Mouse (Mus musculus) embryonic facial prominence, embryonic 13.5 days (tissue): ENCODE measurements at regions not wholly inside any gene's neighbourhood (a gene's known extent, or its start where the extent isn't known, plus 50 kb on each side); places are given as distances from the start of the nearest gene placed in this dataset.

ENCODE experiments used
- ATAC-seq: fragments of 200-750 bp; cut with Nextera tagmentation; 2 replicates; pipeline ENCODE4 v1.8.0; 2017; ENCODE audit warnings: low read depth; ENCODE audit not compliant: insufficient number of reproducible peaks, insufficient read depth, low FRiP score, low TSS enrichment
- H3K27ac ChIP-seq: fragments of 300-500 bp; sonication (generic); 2 replicates; pipeline ENCODE4 v1.5.1; 2015; ENCODE audit warnings: moderate library complexity, mild to moderate bottlenecking, inconsistent platforms
- H3K27me3 ChIP-seq: fragments of 300-500 bp; sonication (generic); 2 replicates; pipeline ENCODE4 v1.6.1; 2015; ENCODE audit warnings: mild to moderate bottlenecking, inconsistent platforms
- H3K36me3 ChIP-seq: fragments of 300-500 bp; sonication (generic); 2 replicates; pipeline ENCODE4 v1.6.1; 2015; ENCODE audit warnings: mild to moderate bottlenecking, inconsistent platforms
- H3K4me1 ChIP-seq: fragments of 300-500 bp; sonication (generic); 2 replicates; pipeline ENCODE4 v1.6.1; 2015; ENCODE audit warnings: inconsistent platforms
- H3K4me2 ChIP-seq: fragments of 300-500 bp; sonication (generic); 2 replicates; pipeline ENCODE4 v1.6.1; 2015; ENCODE audit warnings: moderate library complexity, mild to moderate bottlenecking, inconsistent platforms
- H3K4me3 ChIP-seq: fragments of 300-500 bp; sonication (generic); 2 replicates; pipeline ENCODE4 v1.5.1; 2015; ENCODE audit warnings: mild to moderate bottlenecking, inconsistent platforms
- H3K9ac ChIP-seq: fragments of 300-500 bp; sonication (generic); 2 replicates; pipeline ENCODE4 v1.6.1; 2015; ENCODE audit warnings: mild to moderate bottlenecking, inconsistent platforms
- H3K9me3 ChIP-seq: fragments of 300-500 bp; sonication (generic); 2 replicates; pipeline ENCODE4 v1.6.1; 2016; ENCODE audit warnings: inconsistent platforms
- WGBS: fragments of 180-500 bp; shearing (Covaris S2); methylation state at CpG from one replicate; pipeline ENCODE4 v1.1.7; 2015; ENCODE audit warnings: mixed read lengths; 5-methylcytosine and 5-hydroxymethylcytosine counted together

GRCm38 (mm10) chr6:116974841-116975240 lies 193.5 kb upstream of the Cxcl12 start:
- no peak for ATAC-seq
- Histone ChIP-seq H3K4me2 (no peak overlapping the region), H3K9ac (no peak overlapping the region), H3K4me1 (peaks cover 1% of the 10 kb centered on the region), H3K4me3 (no peak overlapping the region), H3K9me3 (no peaks in the 10 kb centered on the region), H3K36me3 (no peaks in the 10 kb centered on the region), H3K27me3 (no peaks in the 10 kb centered on the region), H3K27ac (no peak overlapping the region)
- WGBS = 79% methylated on average over 3 of the region's 3 CpGs

- 2% methylated on average over 10 of the region's 10 CpGs for WGBS
- peak overlapping the region; percentile 78 for H3K27ac ChIP-seq
- no peaks in the 10 kb centered on the region for H3K36me3 ChIP-seq
- H3K27me3 ChIP-seq = no peaks in the 10 kb centered on the region
- peak overlapping the region; percentile 47 for H3K4me2 ChIP-seq
- peaks cover 13% of the 10 kb centered on the region for H3K4me1 ChIP-seq
- peak; percentile 69; the same call in 1 of the 2 replicates for ATAC-seq
- no peak overlapping the region for H3K9ac ChIP-seq
- H3K9me3 ChIP-seq = no peaks in the 10 kb centered on the region
- no peak overlapping the region for H3K4me3 ChIP-seq
Measured at GRCm38 (mm10) chr6:116980349-116980995, 187.9 kb upstream of the Cxcl12 start.

DNA sequence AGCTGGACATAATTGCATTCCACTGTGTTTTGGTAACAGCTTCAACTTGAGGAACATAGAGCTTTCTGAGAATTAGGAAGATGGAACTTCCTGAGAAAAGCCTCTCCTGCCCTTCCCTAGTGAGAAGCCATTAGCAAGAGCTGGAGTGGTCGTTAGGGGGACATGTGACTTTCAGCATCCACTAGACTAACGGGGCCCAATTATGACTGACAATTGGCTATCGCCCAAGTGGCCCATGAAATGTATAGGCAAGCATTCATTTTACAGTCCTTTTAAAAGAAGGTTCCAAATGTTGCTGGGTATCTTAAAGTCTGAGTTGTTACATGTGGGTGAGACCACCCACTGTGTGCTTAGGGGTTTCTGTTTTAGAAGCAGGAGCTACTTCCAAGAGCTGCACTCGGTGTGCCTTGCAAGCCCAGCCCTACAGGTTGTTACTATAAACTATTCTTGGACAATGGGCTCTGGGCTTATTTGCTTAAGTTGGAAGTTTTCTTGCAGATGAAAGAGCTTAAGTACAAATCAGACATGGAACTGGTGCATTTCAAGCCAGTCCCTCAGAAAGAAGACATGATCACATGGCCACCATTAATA lies 183.1 kb upstream of the Cxcl12 start:
- no peaks in the 10 kb centered on the region for H3K27me3 ChIP-seq
- no peaks in the 10 kb centered on the region for H3K36me3 ChIP-seq
- 66% methylated on average over 4 of the region's 4 CpGs for WGBS
- no peak overlapping the region for H3K4me2 ChIP-seq
- no peak overlapping the region for H3K27ac ChIP-seq
- H3K9ac ChIP-seq = no peak overlapping the region
- H3K4me3 ChIP-seq = no peak overlapping the region
- H3K9me3 ChIP-seq = no peaks in the 10 kb centered on the region
- no peak for ATAC-seq
- peaks cover 15% of the 10 kb centered on the region for H3K4me1 ChIP-seq

DNA sequence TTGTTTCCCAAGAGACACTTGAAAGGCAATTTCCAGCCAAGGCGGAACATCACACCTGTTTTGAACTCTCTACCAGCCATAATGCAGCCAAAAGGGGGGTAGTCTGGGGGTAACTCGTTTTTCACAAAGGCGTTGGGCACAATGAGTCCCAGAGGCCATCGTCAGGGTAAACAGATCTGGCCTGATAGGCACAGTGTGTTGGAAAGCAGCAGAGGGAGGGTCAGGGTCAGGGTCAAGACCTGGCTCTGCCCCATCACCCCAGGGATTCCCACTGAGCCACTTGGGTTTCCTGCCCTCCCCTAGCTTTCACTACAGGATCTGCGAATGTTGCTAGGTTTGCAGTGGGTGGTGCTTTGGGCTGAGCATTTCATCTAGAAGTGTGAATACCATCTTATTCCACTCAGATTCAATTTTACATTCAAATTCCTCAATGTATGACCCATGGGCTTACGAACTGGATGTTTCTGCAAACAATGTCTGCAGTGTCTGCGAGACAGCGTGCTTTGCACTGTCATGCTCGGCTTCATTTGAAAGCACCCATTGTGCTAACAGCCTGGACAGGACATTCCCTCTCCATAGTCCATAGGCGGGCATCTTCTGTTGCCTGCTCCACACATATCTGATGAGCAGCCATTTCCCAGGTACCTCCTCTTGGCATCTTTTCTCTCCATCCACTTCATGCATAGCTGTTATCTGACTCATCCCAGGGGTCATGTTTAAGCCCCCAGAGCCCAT lies 181.9 kb upstream of the Cxcl12 start:
- WGBS = 34% methylated on average over 10 of the region's 10 CpGs
- ATAC-seq = no peak
- H3K27me3 ChIP-seq = no peaks in the 10 kb centered on the region

DNA sequence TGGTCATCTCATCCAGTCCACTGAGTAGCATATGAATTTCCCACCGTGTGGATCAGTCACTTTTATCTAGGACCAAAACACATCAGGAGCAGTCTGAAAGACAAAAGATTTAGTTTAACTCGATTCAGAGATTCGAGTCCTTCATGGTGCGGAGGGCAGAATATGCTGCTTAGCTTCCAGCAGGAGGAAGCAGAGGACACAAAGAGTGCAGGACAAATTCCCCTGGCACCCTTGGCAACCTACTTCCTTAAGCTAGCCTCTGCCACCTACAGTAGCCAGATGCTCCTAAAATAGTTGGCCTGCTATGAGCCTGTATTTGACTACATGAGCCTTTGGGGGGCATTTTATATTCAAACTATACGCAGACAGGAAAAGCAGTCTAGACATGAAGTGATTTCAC lies 181.1 kb upstream of the Cxcl12 start:
- Histone ChIP-seq H3K27ac (no peak overlapping the region), H3K4me1 (peaks cover 8% of the 10 kb centered on the region; the same call in 1 of the 2 replicates), H3K9ac (no peak overlapping the region), H3K9me3 (no peaks in the 10 kb centered on the region), H3K27me3 (no peaks in the 10 kb centered on the region), H3K4me2 (no peak overlapping the region), H3K36me3 (no peaks in the 10 kb centered on the region), H3K4me3 (no peak overlapping the region)
- ATAC-seq = no peak
- WGBS = 67% methylated on average over 5 of the region's 5 CpGs

More for the DNA sequence above, 181.9 kb upstream of the Cxcl12 start:
- Histone ChIP-seq H3K4me2 (no peak overlapping the region), H3K9me3 (no peaks in the 10 kb centered on the region), H3K4me1 (peaks cover 8% of the 10 kb centered on the region; the same call in 1 of the 2 replicates), H3K4me3 (no peak overlapping the region), H3K9ac (no peak overlapping the region), H3K27ac (no peak overlapping the region), H3K36me3 (no peaks in the 10 kb centered on the region)

- Histone ChIP-seq H3K9me3 (no peaks in the 10 kb centered on the region), H3K27ac (peak overlapping the region; percentile 73), H3K9ac (no peak overlapping the region), H3K36me3 (no peaks in the 10 kb centered on the region), H3K27me3 (no peaks in the 10 kb centered on the region), H3K4me1 (peaks cover 43% of the 10 kb centered on the region), H3K4me3 (no peak overlapping the region), H3K4me2 (no peak overlapping the region)
- 40% methylated on average over 9 of the region's 9 CpGs for WGBS
- no peak for ATAC-seq
Measured at GRCm38 (mm10) chr6:116998948-116999682, 169.2 kb upstream of the Cxcl12 start.

GRCm38 (mm10) chr6:116999940-117000339 lies 168.4 kb upstream of the Cxcl12 start:
- Histone ChIP-seq H3K27me3 (no peaks in the 10 kb centered on the region), H3K4me2 (no peak overlapping the region), H3K4me1 (peaks cover 35% of the 10 kb centered on the region), H3K36me3 (no peaks in the 10 kb centered on the region), H3K9me3 (no peaks in the 10 kb centered on the region), H3K4me3 (no peak overlapping the region), H3K9ac (no peak overlapping the region), H3K27ac (peak overlapping the region; percentile 55; the same call in 1 of the 2 replicates)
- no peak for ATAC-seq
- WGBS = 31% methylated on average over 4 of the region's 4 CpGs

DNA sequence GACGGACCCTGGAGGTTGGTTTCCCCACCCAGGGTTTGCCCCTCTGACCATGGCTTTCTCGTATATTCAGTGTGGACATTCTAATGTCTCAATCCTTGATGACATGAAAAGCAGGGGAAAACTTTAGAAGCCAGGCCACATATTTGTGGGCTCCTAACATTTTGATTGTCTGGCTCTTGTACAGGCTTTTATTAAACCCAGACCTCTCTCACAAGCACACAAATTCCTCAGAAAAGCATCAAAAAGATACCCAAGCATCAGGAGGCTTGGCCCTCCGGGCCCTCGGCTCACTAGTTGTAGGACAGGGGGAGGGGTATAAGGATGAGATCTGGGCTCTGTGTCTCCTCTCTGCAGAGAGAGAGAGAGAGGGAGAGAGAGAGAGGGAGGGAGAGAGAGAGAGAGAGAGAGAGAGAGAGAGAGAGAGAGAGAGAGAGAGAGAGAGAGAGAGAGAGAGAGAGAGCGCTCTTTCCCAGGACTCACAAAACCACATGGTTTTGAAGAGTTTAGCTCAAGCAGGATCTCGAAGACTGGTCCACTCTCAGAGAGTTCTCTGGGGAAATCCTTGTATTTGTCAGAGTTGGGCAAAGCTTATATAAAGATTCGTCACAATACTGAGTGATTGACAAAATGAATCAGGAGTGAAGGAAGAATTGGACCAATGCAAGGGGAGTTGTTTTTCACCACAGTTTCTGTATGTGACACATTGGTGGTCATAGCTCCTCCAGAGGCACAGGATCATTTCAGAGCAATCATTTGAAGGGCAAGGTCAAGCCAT lies 167.2 kb upstream of the Cxcl12 start:
- Histone ChIP-seq H3K27me3 (no peaks in the 10 kb centered on the region), H3K27ac (peak overlapping the region; percentile 79)
- ATAC-seq = no peak

DNA sequence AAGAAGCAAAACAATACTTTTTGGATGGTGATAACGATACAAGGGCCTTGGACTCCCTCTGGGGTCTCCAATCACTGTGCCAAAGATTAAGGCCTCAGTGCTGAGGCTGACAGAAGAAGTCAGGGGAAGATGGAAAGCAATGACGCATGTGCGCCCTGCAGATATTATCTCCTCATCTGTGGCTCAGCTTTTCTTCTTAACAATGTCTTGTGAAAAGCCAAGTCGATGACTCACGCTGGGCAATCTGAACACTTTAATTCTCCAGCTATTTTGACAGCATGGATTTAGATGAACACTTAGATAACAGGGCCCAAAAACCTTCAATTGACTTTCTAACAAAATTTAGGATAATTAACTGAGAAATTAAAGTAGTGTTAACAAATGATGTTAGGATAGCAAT lies 155.7 kb upstream of the Cxcl12 start:
- H3K27me3 ChIP-seq = no peaks in the 10 kb centered on the region
- WGBS = 79% methylated on average over 5 of the region's 5 CpGs
- no peaks in the 10 kb centered on the region for H3K36me3 ChIP-seq

More for the DNA sequence above, 167.2 kb upstream of the Cxcl12 start:
- Histone ChIP-seq H3K4me2 (no peak overlapping the region), H3K9me3 (no peaks in the 10 kb centered on the region), H3K9ac (no peak overlapping the region), H3K36me3 (no peaks in the 10 kb centered on the region), H3K4me3 (no peak overlapping the region), H3K4me1 (peaks cover 33% of the 10 kb centered on the region)
- WGBS = 27% methylated on average over 7 of the region's 7 CpGs

DNA sequence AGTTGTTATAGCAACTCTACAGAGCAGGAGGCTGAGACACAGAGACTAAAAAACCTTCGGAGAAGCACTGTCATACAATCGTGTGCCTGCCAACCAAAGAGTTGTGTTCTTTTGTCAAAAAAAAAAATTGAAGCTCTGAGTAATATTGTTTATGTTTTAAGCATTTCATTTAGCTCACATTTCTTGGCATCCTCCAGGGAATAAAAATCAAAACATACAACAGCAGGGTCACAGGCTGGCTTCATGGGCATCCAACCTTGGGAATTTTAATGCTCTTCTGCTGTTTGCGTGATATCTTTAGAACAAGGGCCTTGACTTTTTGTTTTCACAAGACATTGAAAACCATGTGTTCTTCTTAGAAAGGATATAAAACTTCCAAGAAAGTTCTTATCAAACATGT lies 152.9 kb upstream of the Cxcl12 start:
- Histone ChIP-seq H3K9ac (no peak overlapping the region), H3K4me1 (peaks cover 4% of the 10 kb centered on the region; the same call in 1 of the 2 replicates), H3K9me3 (no peaks in the 10 kb centered on the region), H3K4me3 (no peak overlapping the region), H3K36me3 (no peaks in the 10 kb centered on the region), H3K4me2 (no peak overlapping the region), H3K27me3 (no peaks in the 10 kb centered on the region), H3K27ac (no peak overlapping the region)
- 72% methylated on average over 3 of the region's 3 CpGs for WGBS
- ATAC-seq = no peak

More for the DNA sequence above, 155.7 kb upstream of the Cxcl12 start:
- Histone ChIP-seq H3K9me3 (no peaks in the 10 kb centered on the region), H3K9ac (no peak overlapping the region), H3K4me2 (no peak overlapping the region), H3K4me1 (no peaks in the 10 kb centered on the region), H3K27ac (no peak overlapping the region), H3K4me3 (no peak overlapping the region)
- no peak for ATAC-seq

GRCm38 (mm10) chr6:117021851-117022250 lies 146.5 kb upstream of the Cxcl12 start:
- Histone ChIP-seq H3K9me3 (no peaks in the 10 kb centered on the region), H3K27ac (no peak overlapping the region), H3K36me3 (no peaks in the 10 kb centered on the region), H3K4me2 (no peak overlapping the region), H3K9ac (no peak overlapping the region), H3K4me3 (no peak overlapping the region), H3K27me3 (no peaks in the 10 kb centered on the region), H3K4me1 (peaks cover 4% of the 10 kb centered on the region; the same call in 1 of the 2 replicates)
- 54% methylated on average over 10 of the region's 10 CpGs for WGBS
- no peak for ATAC-seq
